Mouse (Mus musculus): Measurements from ENCODE around the gene Wdr78.

Wdr78 gene

DNA sequence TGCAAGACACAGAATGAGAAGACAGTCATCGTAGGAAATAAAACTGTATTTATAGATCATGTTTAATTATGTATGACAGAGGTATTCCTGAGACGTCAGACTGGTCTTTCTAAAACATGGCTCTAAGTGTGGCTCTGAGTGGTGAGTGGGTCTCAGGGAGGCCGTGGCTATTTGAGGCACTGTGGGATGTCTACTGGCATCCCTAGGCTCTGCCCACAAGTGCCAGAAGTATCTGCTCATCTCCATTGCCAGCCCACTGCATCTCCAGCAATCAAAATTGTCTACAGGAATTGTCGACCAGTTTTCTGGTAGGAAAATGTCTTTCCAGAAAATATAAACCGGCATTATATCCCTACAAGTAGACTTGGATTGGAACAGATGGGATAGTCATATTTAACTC lies 57.4 kb downstream of the Wdr78 start:
- no peak for DNase-seq (ENCODE audit: low read depth, low spot score)

DNA sequence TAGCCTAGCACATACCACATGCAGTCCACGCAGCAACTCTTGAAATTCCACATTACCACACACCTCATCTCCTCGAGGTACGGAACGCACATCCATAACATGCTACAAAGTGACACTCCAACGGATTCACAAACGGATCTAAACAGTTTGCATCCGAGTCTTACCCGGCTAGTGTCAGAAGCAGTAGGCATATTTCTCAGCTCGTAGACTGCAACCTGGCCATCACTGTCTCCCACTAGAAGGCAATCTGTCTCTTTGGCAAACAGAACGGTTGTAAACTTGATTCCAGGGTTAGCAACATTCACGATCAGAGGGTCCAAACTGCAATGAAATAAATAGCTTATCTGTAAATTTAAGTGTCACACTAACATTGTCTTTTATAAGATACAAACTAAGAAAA lies 66.3 kb downstream of the Wdr78 start:
- DNase-seq (ENCODE audit: low read depth, low spot score): no peak

DNA sequence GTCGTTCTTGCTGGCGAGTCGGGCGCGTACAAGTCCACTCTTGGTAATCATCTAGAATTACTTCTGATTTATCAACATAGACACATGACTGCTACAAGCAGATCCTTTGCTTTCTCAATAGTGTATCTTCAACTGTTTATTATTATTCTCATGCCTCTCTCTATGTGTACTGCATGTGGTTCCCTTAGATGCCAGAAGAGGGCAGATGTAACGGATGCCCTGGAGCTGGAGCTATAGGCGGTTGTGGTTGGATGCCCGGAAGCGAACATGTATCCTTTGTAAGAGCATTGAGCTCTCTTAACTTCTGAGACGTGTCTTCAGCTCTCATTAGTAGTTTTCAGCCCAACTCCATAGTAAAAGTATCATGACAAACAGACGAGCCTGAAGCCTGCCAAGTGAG lies 71.4 kb downstream of the Wdr78 start:
- no peak for DNase-seq (ENCODE audit: low read depth, low spot score)

DNA sequence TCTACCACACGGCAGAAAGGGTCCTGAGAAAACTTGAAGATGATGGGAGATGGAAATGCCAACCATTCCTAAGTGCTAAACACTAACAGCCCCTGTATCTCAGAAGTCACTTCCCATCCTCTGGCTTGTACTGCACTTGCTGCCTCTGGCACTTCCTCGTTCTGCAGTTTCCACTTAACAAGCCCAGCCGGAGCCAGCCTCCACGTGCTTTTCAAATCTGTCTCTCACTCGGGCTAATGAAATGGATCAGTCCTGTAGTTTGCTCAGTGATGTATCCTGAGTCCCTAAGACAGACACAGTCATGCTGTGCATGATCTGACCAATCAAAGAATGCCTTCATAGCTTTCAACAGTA lies 74.5 kb downstream of the Wdr78 start:
- no peak for DNase-seq (ENCODE audit: low read depth, low spot score)

DNA sequence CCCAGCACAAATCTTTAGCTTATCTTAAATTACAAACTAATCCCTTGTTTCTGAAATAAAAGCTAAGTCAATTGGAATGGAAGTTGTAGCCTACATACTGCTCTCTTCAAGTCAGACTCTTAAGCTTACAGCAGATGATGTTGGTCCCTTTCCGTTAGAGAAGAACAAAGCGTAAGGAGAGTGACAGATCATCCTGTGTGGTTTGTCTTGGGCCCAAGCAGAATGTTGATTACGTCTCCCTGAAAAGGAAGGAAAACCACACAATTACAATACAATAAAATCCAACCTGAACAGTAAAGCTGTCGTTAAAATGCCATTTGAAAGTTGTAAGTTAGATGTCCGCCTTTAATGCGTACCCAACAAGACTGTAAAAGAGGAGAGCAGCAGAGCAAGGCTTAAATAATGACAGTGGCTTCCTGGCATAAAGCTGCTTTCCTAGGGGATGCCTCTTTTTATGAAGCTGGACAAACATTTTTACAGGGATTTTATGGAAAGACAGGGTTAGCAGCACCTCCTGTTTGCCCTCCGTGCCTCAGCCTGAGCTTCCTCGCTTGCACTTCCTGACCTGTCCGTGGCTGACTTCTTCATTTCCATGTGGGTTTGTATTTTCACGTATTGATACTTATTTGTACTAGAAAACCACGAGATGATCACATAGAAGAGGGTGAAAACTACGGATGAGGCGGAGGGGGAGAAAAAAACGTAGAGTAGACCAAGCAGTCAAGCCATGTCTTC lies 75.1 kb downstream of the Wdr78 start:
- DNase-seq (ENCODE audit: low read depth, low spot score): no peak

DNA sequence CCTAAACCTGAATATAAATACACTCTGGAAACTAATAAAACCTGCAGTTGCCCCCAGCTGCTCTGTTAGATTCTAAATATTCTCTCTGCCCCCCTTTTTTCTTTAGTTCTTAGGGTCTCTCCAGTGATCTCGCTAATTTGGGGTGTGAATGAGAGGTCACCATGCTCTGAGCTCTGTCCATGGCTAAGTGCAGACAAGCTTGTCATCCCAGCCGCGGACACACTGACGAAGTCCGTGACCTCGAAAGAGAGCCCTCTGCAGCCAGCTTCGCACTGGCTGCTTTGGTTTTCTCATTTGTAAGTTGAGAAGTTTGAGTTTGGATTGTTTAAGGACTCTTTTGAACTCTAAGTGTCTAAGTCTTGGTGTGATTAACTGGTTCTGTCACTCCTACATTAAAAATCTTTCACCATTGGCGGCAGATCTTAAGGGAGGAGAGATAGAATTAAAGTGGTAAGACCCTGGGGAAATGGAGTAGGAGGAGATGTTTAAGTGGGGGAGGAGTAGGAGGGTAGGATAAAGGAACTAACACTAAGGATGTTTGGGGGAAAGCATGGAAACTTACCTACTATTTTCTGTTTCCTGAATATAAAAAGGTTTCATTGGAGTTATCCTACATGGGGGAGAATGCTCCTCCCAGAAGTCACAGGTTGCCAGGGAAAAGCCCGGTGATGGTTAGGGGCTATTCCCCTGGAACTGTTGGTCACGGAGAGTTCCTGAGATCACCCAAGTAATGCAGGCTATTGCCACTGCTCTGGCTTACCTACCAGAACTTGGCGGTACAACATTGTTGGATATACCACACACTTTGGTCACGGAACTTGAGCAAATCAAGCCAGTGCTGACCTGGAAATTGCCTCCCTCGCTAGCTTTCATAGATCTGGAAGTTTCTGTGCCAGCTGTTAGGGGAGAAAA lies 85.9 kb downstream of the Wdr78 start:
- no peak for DNase-seq (ENCODE audit: low read depth, low spot score)

DNA sequence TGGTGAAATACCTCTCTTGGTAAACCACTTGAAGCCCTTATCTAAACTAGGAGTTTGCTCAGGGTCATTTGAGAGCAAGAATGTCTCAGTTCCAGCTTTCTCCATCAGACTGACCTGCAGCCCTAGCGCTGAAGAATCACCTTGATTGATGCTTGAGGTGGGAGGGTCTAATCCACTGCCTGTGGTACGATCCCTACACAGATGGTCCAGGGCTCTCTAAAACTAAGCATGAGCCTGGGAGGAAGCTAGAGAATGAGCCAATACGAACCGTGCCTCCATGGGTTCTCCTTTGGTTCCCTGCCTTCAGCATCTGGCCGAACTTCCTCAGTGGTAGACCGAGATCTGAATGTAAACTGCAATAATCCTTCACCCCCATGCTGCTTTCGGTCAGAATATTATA lies 86.6 kb downstream of the Wdr78 start:
- DNase-seq (ENCODE audit: low read depth, low spot score): no peak

DNA sequence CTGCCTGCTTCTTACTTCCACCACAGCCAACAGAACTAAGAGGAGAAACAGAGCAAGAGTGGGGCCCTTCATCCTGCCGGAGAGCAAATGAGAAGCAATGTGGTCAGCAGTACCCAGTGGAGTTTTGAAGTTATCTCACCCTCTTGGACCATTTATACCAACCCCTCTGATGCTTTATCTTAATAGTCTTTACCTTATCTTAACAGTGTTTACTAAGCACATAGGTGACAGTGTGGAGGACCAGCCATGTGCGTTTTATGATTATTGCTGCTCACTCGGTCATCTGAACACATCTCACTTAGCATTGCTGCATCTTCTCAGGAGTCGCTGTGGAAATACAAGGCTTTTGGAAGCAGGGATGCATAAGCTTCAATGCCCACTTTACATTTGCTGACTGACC lies 87.7 kb downstream of the Wdr78 start, which contains the start of gene Insl5:
Gene Insl5, minus strand, starts transcription at position 222 of the 400 bp plus-strand sequence.
- no peak for DNase-seq (ENCODE audit: low read depth, low spot score)

DNA sequence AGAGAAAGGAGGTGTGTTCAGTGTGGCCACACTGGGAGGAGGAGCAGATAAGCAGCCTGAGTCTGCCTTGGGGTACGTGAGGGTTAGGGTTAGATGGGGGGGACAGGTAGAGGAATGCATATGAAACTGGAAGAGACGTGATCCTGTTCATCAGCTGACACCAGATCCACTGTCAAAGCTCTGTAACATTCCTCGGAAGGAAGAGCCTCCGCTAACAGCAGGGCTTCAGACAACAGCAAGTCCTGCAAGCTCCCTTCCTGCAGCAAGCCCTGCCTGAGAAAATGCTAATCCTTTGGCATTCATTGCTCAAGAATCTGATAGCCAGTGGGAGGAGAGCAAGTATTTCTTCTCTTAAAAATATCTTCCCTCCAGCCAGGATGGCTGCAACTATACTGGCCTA lies 100.9 kb downstream of the Wdr78 start:
- DNase-seq (ENCODE audit: low read depth, low spot score): no peak

DNA sequence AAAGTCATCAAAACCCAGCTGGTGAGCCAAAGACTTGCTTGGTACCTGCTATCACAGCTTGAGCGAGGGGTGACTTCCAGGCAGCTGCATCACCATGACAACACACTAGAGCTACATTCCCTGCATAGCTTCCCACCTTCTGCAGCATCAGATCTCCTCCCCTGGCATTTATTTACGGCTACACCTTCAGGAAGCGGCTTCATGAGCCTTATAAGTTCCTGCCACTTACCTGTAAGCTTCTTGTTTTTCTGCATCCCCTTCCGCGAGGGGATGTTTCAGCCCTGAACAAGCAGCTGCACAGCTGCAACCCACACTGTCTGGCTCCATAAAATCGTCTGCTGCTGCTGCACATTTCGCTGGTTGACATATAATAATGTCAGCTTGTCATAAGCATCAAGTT lies 102.5 kb downstream of the Wdr78 start:
- DNase-seq (ENCODE audit: low read depth, low spot score): no peak

DNA sequence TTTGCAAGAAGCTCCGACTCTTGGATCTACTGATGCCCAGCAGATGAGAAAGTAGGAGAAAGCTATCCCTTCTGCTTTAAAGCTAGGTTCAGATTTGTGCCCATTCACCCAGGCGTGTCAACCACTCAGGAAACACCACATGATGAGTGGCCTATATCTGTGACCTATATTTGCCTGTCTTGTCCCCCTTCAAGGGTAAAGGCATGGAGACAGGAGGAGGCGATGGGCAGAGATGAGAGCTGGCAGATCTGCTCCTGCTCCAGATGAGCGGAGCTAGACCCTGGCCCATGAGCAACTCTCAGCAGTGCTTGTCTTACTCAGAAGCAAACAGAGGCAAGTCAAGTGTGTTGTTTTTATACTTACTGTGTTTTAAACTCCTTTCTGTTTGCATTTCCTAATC lies 103.6 kb downstream of the Wdr78 start:
- no peak for DNase-seq (ENCODE audit: low read depth, low spot score)

DNA sequence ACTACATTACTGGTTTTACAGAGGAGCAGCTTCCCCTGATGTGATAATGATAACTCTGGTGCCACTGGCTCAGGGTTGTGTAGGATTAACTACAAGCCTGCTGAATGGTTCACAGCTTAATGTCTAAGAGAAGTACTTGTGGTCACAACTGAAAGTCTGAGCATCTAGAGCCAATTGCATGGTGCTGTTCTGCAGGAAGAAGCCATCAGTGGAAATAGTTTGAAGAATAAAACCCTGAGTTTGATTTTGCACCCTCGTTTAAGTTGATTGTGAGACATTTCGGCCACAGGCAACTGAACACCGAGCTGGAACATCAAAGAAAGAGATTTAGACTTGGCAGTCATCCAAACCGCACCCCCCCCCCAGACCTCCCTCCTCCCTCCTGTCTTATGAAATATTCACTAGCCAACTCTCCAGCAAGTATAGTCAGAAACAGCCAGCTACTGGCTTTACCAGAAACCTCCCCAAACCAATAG lies 107.4 kb downstream of the Wdr78 start:
- DNase-seq (ENCODE audit: low read depth, low spot score): no peak

DNA sequence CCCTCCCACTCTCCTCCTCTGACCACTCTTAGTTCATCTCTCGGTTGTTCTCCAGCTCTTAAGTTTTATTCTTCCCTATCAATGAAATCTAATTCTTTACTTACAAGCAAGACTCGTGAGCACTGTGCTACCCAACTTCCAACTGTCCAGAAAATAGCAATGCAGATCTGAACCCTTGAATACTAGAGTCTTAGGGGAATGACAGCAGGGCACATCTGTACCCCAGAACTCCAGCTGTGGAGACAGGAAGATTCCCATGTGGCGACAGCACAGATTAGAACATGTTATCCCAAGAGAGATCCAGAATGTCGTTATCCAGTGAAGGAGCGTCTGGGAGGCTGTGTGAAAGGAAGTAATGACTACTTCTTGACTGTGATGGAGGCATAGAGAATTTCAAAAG lies 108.1 kb downstream of the Wdr78 start:
- DNase-seq (ENCODE audit: low read depth, low spot score): no peak

DNA sequence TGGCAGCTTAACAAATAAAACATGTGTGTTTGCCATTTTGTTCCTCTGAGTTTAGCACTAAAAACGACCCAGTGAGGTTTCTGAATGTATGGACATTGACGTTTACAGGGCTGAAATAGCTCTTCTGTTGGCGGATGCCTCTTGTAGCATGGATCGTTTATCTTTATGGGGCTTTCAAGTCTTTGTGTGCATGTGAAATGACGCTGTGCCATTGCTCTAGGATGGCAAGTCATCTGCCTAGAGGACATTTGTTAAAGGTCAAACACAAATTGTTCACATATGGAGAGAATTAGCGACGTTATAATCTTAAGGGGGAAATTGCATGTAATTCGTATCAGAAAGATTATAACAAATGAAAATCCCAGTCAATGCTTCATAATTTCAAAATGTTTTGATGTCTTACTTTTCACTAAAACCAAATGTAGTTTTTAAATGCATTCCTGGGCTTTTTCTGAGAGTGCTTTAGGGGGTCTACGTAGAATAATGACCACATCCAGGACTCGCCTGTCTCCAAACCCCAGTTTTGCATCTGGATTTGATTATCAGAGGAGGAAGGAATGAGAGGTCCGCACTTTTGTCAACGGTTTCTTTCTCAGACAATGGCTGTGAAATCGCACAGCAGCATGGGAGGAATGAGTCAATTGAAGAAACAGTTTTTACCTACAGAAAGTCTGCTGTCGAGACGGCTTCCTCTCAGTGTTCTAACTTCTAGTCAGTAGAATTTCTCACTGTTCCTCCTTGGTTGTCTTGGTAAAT lies 109.0 kb downstream of the Wdr78 start:
- DNase-seq (ENCODE audit: low read depth, low spot score): no peak

DNA sequence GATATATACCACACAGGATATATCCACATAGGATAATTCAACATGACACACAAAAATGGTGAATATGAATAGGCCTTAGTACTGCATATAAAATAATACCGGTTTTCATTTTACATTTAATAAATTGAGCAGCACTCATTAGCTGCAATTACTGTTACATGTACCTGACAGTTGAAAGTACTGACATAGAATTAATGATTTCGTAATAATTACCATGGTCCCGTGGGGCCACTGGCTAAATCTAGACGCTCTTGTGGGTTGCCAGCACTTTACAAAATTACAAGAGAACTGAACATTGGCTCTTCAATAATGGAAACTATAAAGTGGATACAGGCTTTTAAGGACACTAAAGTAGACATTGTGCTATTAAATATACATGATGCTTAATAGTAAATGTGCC lies 109.7 kb downstream of the Wdr78 start:
- no peak for DNase-seq (ENCODE audit: low read depth, low spot score)

DNA sequence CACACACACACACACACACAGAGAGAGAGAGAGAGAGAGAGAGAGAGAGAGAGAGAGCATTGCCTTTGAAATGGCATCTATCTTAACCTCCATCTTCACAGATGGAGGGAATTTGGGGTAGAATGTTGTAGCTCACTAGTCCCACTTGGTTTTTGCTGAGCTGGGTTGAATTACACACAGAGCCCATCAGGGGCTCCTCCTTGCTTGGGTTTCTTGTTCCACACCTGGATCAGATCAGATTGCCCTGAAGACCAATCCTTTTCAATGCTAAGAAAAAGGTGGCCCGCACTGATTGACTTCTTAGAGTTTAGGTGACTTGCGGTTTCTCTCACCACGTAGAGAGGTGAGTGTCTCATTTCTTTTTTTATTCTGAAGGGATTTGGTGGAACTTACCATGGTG lies 122.7 kb downstream of the Wdr78 start:
- DNase-seq (ENCODE audit: low read depth, low spot score): no peak

DNA sequence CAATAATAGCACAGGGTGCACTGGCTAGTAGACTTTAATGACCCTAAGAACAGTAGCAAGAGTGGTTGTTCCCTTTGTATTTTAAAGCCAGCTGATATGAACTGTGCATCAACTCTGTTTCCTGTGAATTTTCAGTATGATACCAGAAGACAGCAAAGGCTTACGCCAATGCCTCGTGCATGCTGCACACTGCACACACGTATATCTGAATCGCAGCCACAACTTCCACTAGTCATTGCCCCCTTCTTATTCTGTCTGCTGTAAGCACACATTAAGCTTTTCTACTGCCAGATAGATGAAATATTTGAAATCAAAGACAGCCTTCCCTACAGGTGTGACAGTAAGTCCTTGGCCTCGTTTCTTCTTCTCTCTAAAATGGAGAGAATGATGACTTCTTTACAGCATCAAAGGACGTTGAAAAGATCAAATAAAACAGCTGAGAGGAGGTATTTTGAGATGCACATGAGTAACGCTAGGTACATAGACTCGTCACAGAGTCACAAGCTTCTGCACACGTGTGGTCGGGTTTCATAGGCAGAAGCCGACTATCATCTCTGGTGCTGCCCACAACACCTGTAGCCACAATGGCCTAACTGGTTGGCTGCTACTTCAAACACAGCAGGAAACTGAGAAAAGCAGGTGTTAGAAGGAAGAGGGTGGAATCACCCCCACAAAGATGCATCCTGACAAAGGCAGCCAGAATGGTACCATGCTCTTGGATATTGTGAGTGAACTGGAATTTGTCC lies 123.6 kb downstream of the Wdr78 start:
- no peak for DNase-seq (ENCODE audit: low read depth, low spot score)

DNA sequence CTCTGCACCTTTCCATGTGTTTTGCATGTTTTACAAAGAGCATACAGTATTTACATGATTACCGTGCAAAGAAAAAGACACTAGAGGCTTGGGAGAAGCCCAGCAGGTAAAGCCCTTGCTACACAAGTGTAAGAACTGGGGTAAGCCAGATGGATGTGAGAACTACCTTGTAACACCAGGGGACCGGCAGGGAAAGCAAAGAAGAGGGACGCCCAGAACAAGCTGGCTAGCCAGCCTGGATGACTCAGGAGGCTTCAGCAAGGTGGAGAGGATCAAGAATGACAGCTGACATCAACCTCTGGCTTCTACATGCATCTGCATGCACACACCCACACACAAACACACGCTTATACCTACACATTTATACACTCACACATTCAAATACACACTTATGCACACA lies 124.3 kb downstream of the Wdr78 start:
- no peak for DNase-seq (ENCODE audit: low read depth, low spot score)

DNA sequence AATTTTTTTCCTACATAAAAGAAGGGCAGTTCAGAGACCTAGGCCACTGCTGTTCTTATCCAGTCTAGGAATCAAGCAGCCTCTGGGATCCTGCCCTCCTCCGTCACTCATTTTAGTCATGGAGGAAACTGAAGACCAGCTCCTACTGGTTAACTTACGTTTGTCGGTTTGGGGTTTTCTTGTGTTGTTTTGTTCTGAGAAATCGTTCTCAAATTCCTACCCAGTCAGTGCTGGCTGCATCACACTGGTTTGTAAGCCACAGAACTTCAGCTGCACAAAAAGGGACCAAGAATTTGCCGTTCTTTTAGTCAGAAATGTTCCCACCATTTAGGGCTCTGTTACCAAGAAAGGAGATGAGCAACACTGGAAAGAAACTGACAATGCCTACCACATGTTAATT lies 125.0 kb downstream of the Wdr78 start:
- DNase-seq (ENCODE audit: low read depth, low spot score): no peak

DNA sequence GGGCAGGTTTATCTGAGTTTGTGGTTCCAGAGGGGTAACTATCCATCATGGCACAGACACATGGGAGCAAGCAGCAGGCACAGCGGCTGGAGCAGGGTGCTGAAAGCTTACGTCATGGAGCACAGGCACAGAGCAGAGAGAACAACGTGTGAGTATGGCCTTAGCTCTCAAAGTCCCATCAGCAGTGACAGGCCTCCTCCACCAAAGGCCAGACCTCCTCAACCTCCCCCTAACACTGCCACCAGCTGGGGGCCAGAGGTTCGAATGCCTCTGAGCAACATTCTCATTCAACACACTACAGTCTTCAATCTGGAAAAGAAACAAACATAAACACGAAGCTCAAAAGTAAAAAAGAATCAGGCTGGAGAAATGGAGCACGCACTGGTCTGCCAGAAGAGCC lies 125.8 kb downstream of the Wdr78 start:
- DNase-seq (ENCODE audit: low read depth, low spot score): no peak
